Mouse (Mus musculus) limb, embryonic 10.5 days (tissue): ENCODE results near the gene Sez6. TPM values are rescaled to one million over a fixed set of nuclear protein-coding genes. Genes with fewer than 3 reads are reported as not detected.
A peak's percentile ranks its signal among the peaks of the same experiment; 100 is the strongest.

Experiments used
- DNase-seq: peaks from one replicate; pipeline ENCODE4 v3.0.0-alpha.2; 2017; ENCODE audit warnings: low spot score
- H3K27ac ChIP-seq: fragments of 300-500 bp; sonication (generic); 2 replicates; pipeline ENCODE4 v1.5.1; 2016; ENCODE audit warnings: mild to moderate bottlenecking
- H3K27me3 ChIP-seq: fragments of 300-500 bp; sonication (generic); 2 replicates; pipeline ENCODE4 v1.6.1; 2016; ENCODE audit warnings: low read depth, mild to moderate bottlenecking; ENCODE audit not compliant: poor library complexity, severe bottlenecking
- H3K36me3 ChIP-seq: fragments of 300-500 bp; sonication (generic); 2 replicates; pipeline ENCODE4 v1.6.1; 2016; ENCODE audit warnings: mild to moderate bottlenecking, moderate library complexity
- H3K4me1 ChIP-seq: fragments of 300-500 bp; sonication (generic); 2 replicates; pipeline ENCODE4 v1.6.1; 2016
- H3K4me3 ChIP-seq: fragments of 300-500 bp; sonication (generic); 2 replicates; pipeline ENCODE4 v1.5.1; 2016; ENCODE audit warnings: mild to moderate bottlenecking, moderate library complexity
- H3K9me3 ChIP-seq: fragments of 300-500 bp; sonication (generic); replicated peaks from 2 replicates; pipeline ENCODE4 v1.6.1; 2016; ENCODE audit warnings: mild to moderate bottlenecking
- WGBS: fragments of 180-500 bp; shearing (Covaris S2); methylation state at CpG from one replicate; pipeline ENCODE4 v1.1.7; 2016; 5-methylcytosine and 5-hydroxymethylcytosine counted together
- polyA plus RNA-seq: library from polyadenylated mRNA; unstranded; fragments of >200 nt; fragmentation: Nextera tagmentation; extraction: Ambion mirVana; gene quantifications from 2 replicates; pipeline ENCODE4 v1.2.1, GENCODE M21; 2016

The Sez6 gene
- polyA plus RNA-seq, 1 experiment from 2014 or later, result 0.14 TPM

GRCm38 (mm10) chr11:77913505-77913904, 17.1 kb upstream of the Sez6 start:
- H3K27ac ChIP-seq, result no peak overlapping the region
- 27% methylated on average over 6 of the region's 6 CpGs for WGBS

DNA sequence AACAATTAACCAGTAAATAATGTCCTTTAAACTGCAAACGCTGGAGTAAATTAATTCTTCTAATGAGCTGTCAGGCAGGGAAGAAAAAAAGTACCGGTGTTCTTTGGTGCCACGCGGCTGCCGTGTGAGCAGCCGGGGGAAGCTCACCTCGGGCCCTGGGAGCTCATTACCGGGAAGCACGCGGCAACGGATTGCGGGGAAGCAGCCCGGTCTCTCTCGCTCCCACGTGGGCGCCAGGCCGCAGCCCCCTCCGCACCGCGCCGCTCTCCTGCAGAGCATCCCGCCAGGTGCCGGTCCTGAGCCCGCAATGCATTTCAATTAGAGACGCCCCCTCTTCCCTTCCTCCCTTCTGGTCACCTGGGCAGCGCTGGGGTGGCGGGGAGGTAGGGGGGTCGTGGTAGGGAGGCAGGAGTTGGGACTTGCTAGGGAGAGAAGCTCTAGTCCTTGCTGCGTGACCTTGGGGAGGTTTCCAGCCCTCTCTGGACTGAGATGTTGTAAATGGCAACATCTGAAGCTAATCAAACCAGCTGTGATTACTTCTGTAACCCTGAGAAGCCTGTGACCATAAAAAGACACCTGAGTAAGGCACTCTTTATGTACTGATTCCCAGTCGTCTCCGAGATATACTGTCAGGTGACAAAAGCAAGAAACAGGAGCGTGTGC, 15.9 kb upstream of the Sez6 start:
- Histone ChIP-seq H3K4me1 (peaks cover 56% of the 10 kb centered on the region), H3K27me3 (peaks cover 76% of the 10 kb centered on the region)
- peak; percentile 53 for DNase-seq

More at GRCm38 (mm10) chr11:77913505-77913904, 17.1 kb upstream of the Sez6 start:
- DNase-seq, result no peak
- Histone ChIP-seq H3K36me3 (no peaks in the 10 kb centered on the region), H3K9me3 (no peaks in the 10 kb centered on the region), H3K4me1 (peaks cover 61% of the 10 kb centered on the region), H3K4me3 (no peak overlapping the region), H3K27me3 (peaks cover 77% of the 10 kb centered on the region)

DNA sequence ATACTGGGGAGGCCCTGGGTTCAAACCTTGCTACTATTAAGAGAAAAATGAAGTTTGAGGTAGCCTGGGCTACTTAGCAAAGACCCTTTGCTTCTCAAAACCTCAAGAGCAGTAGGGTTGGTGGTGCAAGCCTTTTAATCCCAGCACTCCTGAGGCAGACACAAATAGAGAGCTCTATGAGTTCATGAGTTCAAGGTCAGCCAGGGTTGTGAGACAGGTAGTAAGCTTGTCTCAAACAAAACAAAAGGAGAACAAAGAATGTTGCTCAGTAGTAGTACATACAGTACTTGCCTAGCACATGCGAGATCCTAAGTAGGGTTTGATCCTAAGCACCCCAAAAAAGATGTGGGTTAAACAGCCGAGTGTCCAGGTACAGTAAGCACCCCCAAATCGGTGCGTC, 13.9 kb upstream of the Sez6 start:
- Histone ChIP-seq H3K27me3 (peaks cover 80% of the 10 kb centered on the region), H3K36me3 (no peaks in the 10 kb centered on the region), H3K4me3 (peak overlapping the region; percentile 33; the same call in 1 of the 2 replicates), H3K9me3 (no peaks in the 10 kb centered on the region), H3K4me1 (peaks cover 50% of the 10 kb centered on the region), H3K27ac (peak overlapping the region; percentile 79)
- no peak for DNase-seq
- 84% methylated on average over 4 of the region's 4 CpGs for WGBS

More for the DNA sequence above, 15.9 kb upstream of the Sez6 start:
- peak overlapping the region; percentile 32; the same call in 1 of the 2 replicates for H3K27ac ChIP-seq
- no peaks in the 10 kb centered on the region for H3K36me3 ChIP-seq
- H3K9me3 ChIP-seq, result no peaks in the 10 kb centered on the region
- peak overlapping the region; percentile 38 for H3K4me3 ChIP-seq
- 2% methylated on average over 32 of the region's 32 CpGs for WGBS

- DNase-seq, result peak; percentile 83
- Histone ChIP-seq H3K4me1 (peaks cover 50% of the 10 kb centered on the region), H3K9me3 (no peaks in the 10 kb centered on the region), H3K27ac (peak overlapping the region; percentile 79), H3K4me3 (peak overlapping the region; percentile 33), H3K36me3 (no peaks in the 10 kb centered on the region), H3K27me3 (peaks cover 80% of the 10 kb centered on the region)
- WGBS, result 27% methylated on average over 10 of the region's 10 CpGs
Observed at GRCm38 (mm10) chr11:77917166-77917565, 13.4 kb upstream of the Sez6 start.

- Histone ChIP-seq H3K36me3 (no peaks in the 10 kb centered on the region), H3K4me1 (peaks cover 19% of the 10 kb centered on the region), H3K4me3 (no peak overlapping the region), H3K27me3 (peaks cover 90% of the 10 kb centered on the region), H3K9me3 (no peaks in the 10 kb centered on the region), H3K27ac (no peak overlapping the region)
- 88% methylated on average over 4 of the region's 4 CpGs for WGBS
- no peak for DNase-seq
Observed at GRCm38 (mm10) chr11:77923285-77923684, 7.3 kb upstream of the Sez6 start.

DNA sequence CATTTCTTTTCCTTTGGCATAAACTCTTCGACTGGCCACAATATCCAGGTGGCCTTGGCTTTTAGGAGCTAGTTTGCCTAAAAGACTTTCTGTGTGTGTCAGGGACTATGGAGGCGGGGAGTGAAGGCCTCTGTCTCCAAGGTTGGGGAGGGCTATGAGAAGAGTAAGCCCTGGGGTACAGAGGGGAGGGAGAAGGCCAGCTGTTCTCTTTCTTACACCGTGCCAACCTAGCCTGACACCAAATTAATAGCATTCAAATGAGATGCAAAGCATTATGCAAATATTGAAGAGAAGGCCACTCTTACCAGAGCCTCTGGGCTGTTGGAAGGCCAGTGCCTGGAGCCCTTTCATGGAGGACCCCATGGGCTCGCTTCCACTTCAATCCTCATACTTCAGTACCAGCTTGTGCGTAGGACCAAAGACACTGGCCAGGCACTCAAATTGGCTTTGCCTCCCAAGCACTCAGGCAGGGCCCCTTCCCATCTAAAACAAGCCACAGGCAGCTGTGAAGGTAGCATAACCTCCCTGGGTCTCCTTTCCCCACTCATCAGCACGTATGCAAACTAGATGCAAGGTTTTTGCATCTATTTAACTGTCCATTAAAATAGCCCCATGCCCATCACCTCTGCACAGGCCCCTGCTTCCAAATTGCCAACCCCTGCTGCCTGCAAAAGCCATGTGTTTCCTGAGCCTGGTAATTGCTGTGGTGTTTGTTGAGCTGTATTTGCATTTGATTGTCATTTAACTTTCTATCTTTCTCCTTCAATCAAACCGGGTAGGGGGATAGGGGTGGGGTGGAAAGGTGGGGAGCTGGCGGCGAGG, 4.6 kb upstream of the Sez6 start:
- H3K27ac ChIP-seq, result no peak overlapping the region

DNA sequence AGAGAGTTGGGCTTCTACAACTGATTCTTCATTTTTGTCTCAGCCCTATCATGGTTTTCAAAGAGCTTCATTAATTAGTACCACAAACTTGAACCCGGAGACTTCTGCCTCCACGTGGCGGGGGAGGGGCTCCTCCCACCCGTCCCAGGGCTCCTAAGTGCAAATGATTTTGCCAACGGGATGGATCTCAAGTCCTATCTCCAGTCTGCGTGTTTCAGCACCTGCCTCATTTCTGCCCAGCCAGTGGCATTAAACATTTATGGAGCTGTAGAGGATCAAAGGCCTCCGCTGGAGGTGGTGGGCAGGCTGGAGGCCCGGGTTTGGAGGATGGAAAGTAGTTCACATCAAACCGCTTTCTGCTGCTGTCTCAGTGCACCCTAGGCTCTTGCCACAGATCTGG, 3.9 kb upstream of the Sez6 start:
- DNase-seq, result no peak
- Histone ChIP-seq H3K27me3 (peaks cover 98% of the 10 kb centered on the region), H3K4me1 (peaks cover 32% of the 10 kb centered on the region), H3K27ac (no peak overlapping the region), H3K4me3 (0 out of 2 replicates have a peak overlapping the region, but pooled peaks have one; percentile 1), H3K36me3 (no peaks in the 10 kb centered on the region), H3K9me3 (no peaks in the 10 kb centered on the region)
- 5% methylated on average over 9 of the region's 9 CpGs for WGBS

More for the DNA sequence above, 4.6 kb upstream of the Sez6 start:
- 28% methylated on average over 9 of the region's 9 CpGs for WGBS
- no peaks in the 10 kb centered on the region for H3K9me3 ChIP-seq
- peaks cover 25% of the 10 kb centered on the region for H3K4me1 ChIP-seq
- H3K27me3 ChIP-seq, result peaks cover 97% of the 10 kb centered on the region
- DNase-seq, result no peak
- 0 out of 2 replicates have a peak overlapping the region, but pooled peaks have one; percentile 1 for H3K4me3 ChIP-seq
- no peaks in the 10 kb centered on the region for H3K36me3 ChIP-seq

GRCm38 (mm10) chr11:77927837-77928236, 2.8 kb upstream of the Sez6 start:
- DNase-seq, result no peak
- H3K4me1 ChIP-seq, result peaks cover 34% of the 10 kb centered on the region
- 77% methylated on average over 5 of the region's 5 CpGs for WGBS

GRCm38 (mm10) chr11:77931541-77932433, 1.2 kb downstream of the Sez6 start:
- Histone ChIP-seq H3K9me3 (no peaks in the 10 kb centered on the region), H3K27ac (no peak overlapping the region), H3K4me3 (peak overlapping the region; percentile 55), H3K36me3 (no peaks in the 10 kb centered on the region), H3K27me3 (peaks cover 98% of the 10 kb centered on the region), H3K4me1 (peaks cover 19% of the 10 kb centered on the region)
- DNase-seq, result peak; percentile 49
- WGBS, result under 1% methylated on average over 41 of the region's 41 CpGs

More at GRCm38 (mm10) chr11:77927837-77928236, 2.8 kb upstream of the Sez6 start:
- no peak overlapping the region for H3K4me3 ChIP-seq
- H3K9me3 ChIP-seq, result no peaks in the 10 kb centered on the region
- H3K27ac ChIP-seq, result no peak overlapping the region
- no peaks in the 10 kb centered on the region for H3K36me3 ChIP-seq
- H3K27me3 ChIP-seq, result peaks cover 98% of the 10 kb centered on the region

GRCm38 (mm10) chr11:77932576-77932975, 2.0 kb downstream of the Sez6 start:
- Histone ChIP-seq H3K9me3 (no peaks in the 10 kb centered on the region), H3K4me3 (no peak overlapping the region), H3K27me3 (peaks cover 100% of the 10 kb centered on the region), H3K36me3 (no peaks in the 10 kb centered on the region), H3K27ac (no peak overlapping the region), H3K4me1 (peaks cover 16% of the 10 kb centered on the region)
- no peak for DNase-seq
- WGBS, result 42% methylated on average over 5 of the region's 5 CpGs

DNA sequence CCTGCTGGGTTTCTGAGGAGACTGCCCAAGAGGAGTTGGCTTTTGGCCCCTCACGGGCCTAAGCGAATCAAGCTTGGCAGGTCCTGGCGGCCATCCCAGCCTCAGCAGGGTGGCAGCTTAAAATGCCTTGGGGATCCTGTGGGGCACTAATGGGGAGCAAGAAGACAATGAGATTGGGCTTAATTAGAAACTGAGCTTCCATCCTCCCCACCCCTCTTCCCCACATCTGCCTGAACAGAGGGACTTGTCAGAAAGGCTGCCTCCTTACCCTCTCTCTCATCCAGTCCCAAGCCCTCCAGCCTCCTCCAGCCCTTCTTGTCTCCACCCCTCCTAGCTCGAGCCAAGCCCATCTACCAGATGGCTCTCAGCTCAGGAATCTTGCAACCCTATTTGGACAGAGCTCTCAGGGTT, 3.5 kb downstream of the Sez6 start:
- DNase-seq, result no peak
- WGBS, result 4% methylated on average over 4 of the region's 4 CpGs

GRCm38 (mm10) chr11:77934568-77935311, 4.1 kb downstream of the Sez6 start:
- Histone ChIP-seq H3K4me3 (no peak overlapping the region), H3K27ac (no peak overlapping the region), H3K4me1 (peaks cover 26% of the 10 kb centered on the region), H3K27me3 (peaks cover 100% of the 10 kb centered on the region), H3K36me3 (no peaks in the 10 kb centered on the region), H3K9me3 (no peaks in the 10 kb centered on the region)
- WGBS, result 57% methylated on average over 5 of the region's 5 CpGs
- no peak for DNase-seq

More for the DNA sequence above, 3.5 kb downstream of the Sez6 start:
- Histone ChIP-seq H3K36me3 (no peaks in the 10 kb centered on the region), H3K9me3 (no peaks in the 10 kb centered on the region), H3K27me3 (peaks cover 100% of the 10 kb centered on the region), H3K4me1 (peaks cover 26% of the 10 kb centered on the region), H3K4me3 (no peak overlapping the region), H3K27ac (no peak overlapping the region)
